Mouse (Mus musculus) G1E (cell line): ENCODE results near the gene Nts.

Experiments used
- CTCF ChIP-seq: IDR thresholded peaks from 2 replicates; pipeline ENCODE4 v1.5.1; 2012; ENCODE audit warnings: low read depth, low read length, inconsistent platforms, mixed read lengths
- GATA1 ChIP-seq: IDR thresholded peaks from 2 replicates; pipeline ENCODE4 v1.6.1; 2012; ENCODE audit warnings: borderline replicate concordance, low read length, inconsistent platforms, mixed read lengths
- POLR2AphosphoS5 ChIP-seq: IDR thresholded peaks from 2 replicates; pipeline ENCODE4 v1.6.1; 2012; ENCODE audit warnings: low read depth, low read length, inconsistent platforms; ENCODE audit not compliant: insufficient replicate concordance
- TAL1 ChIP-seq: conservative IDR thresholded peaks from 2 replicates; pipeline ENCODE4 v1.6.1; 2012; ENCODE audit warnings: low read depth, low read length, inconsistent platforms, mixed read lengths

GRCm38 (mm10) chr10:102469412-102469811 lies 20.9 kb downstream of the Nts start:
- TF ChIP-seq CTCF (no peak), GATA1 (no peak), TAL1 (no peak), POLR2AphosphoS5 (no peak)
